Comparison of ENCODE assay signal across 18 mouse cellular contexts in genomic region chr7:65365560-65365959, GRCm38 (mm10).
"Had no signal": no experiment of that assay in that cellular context is flagged by ENCODE, and none has a peak within 500 bp of the region (broad histone marks: within the 10 kb centered on the region; RNA-seq: fewer than 3 reads in every experiment).

No protein-coding gene starts in this region.

- H3K27me3 ChIP-seq: lung, embryonic 15.5 days; megakaryocyte, embryonic 14.5 days; midbrain, embryonic 13.5 days; midbrain, embryonic 15.5 days; neural tube, embryonic 12.5 days; stomach, embryonic 15.5 days had no signal

- H3K9ac ChIP-seq: liver, postnatal 0 days; lung, embryonic 15.5 days; midbrain, embryonic 13.5 days; midbrain, embryonic 15.5 days; neural tube, embryonic 12.5 days; stomach, embryonic 15.5 days had no signal

- H3K9me3 ChIP-seq: lung, embryonic 15.5 days; midbrain, embryonic 13.5 days; midbrain, embryonic 15.5 days; neural tube, embryonic 12.5 days; stomach, embryonic 15.5 days had no signal

- H3K27ac ChIP-seq: lung, embryonic 15.5 days; macrophage; midbrain, embryonic 13.5 days; midbrain, embryonic 15.5 days; neural tube, embryonic 12.5 days; stomach, embryonic 15.5 days; stomach, postnatal 0 days had no signal

- H3K4me3 ChIP-seq: lung, embryonic 15.5 days; megakaryocyte, embryonic 14.5 days; midbrain, embryonic 13.5 days; midbrain, embryonic 15.5 days; myocyte; neural tube, embryonic 12.5 days; stomach, embryonic 15.5 days had no signal

- H3K36me3 ChIP-seq: lung, embryonic 15.5 days; midbrain, embryonic 13.5 days; midbrain, embryonic 15.5 days; neural tube, embryonic 12.5 days; stomach, embryonic 15.5 days had no signal

- DNase-seq: lung, adult 2 months; lung, postnatal 14 days; right cerebral cortex, postnatal 14 days; thymus, adult 2 months; thymus, postnatal 25 days; thymus, postnatal 4 days had no signal

- ATAC-seq: liver, postnatal 0 days; lung, postnatal 0 days; midbrain, embryonic 13.5 days; midbrain, embryonic 15.5 days had no signal

- H3K4me2 ChIP-seq: lung, embryonic 15.5 days; midbrain, embryonic 11.5 days; midbrain, embryonic 13.5 days; midbrain, embryonic 15.5 days; neural tube, embryonic 12.5 days; stomach, embryonic 15.5 days had no signal
